18 mouse cellular contexts compared by ENCODE assay signal in genomic region chr5:102752308-102752663, GRCm38 (mm10).
DNase-seq lines count a peak whose midpoint lies in the region; ATAC-seq and TF ChIP-seq lines count a peak whose summit lies in the region.
"Had no signal": no experiment of that assay in that cellular context is flagged by ENCODE, and none has a peak within 500 bp of the region (broad histone marks: within the 10 kb centered on the region; RNA-seq: fewer than 3 reads in every experiment).

No protein-coding gene starts in this region.

- intact Hi-C loops in heart, postnatal 36 days (cut with DNase I): no loop called here

- no peaks in the 10 kb centered on the region for H3K36me3 ChIP-seq in heart, embryonic 13.5 days
- H3K36me3 ChIP-seq in kidney, embryonic 15.5 days: no peaks in the 10 kb centered on the region
- H3K36me3 ChIP-seq in lung, embryonic 14.5 days (ENCODE audit: insufficient read depth): no peaks in the 10 kb centered on the region
- H3K36me3 ChIP-seq: embryonic facial prominence, embryonic 13.5 days; hindbrain, embryonic 10.5 days; limb, embryonic 15.5 days; midbrain, embryonic 10.5 days had no signal

- no peak overlapping the region for H3K9ac ChIP-seq in heart, embryonic 13.5 days
- no peak overlapping the region for H3K9ac ChIP-seq in kidney, embryonic 15.5 days
- H3K9ac ChIP-seq in lung, embryonic 14.5 days: no peak overlapping the region
- H3K9ac ChIP-seq: embryonic facial prominence, embryonic 13.5 days; limb, embryonic 15.5 days had no signal

- H3K9me3 ChIP-seq in heart, embryonic 13.5 days: no peaks in the 10 kb centered on the region
- H3K9me3 ChIP-seq in kidney, embryonic 15.5 days (replicated peaks): no peaks in the 10 kb centered on the region
- H3K9me3 ChIP-seq in lung, embryonic 14.5 days (ENCODE audit: low read depth, low read length): no peaks in the 10 kb centered on the region
- H3K9me3 ChIP-seq: embryonic facial prominence, embryonic 13.5 days; hindbrain, embryonic 10.5 days; limb, embryonic 15.5 days; midbrain, embryonic 10.5 days had no signal

- no peak for DNase-seq in heart, postnatal 36 days
- no peak for DNase-seq in kidney, postnatal 36 days
- no peak for DNase-seq in lung, embryonic 14.5 days
- no peak for DNase-seq in lung, adult 18-20 months
- DNase-seq in adrenal gland, adult 8-10 months: no peak
- DNase-seq: adrenal gland, postnatal 36 days; cerebellum, adult 8-10 months; gastrocnemius, postnatal 10 days; lung, adult 2 months; lung, postnatal 4 days; thymus, postnatal 25 days had no signal

- no peaks in the 10 kb centered on the region for H3K27me3 ChIP-seq in heart, embryonic 13.5 days (replicated peaks)
- no peaks in the 10 kb centered on the region for H3K27me3 ChIP-seq in kidney, embryonic 15.5 days
- H3K27me3 ChIP-seq in lung, embryonic 14.5 days (ENCODE audit: insufficient read depth, low read length): no peaks in the 10 kb centered on the region
- H3K27me3 ChIP-seq: embryonic facial prominence, embryonic 13.5 days; limb, embryonic 15.5 days had no signal

- no peak; the same call in 1 of the 2 replicates for ATAC-seq in heart, embryonic 13.5 days (ENCODE audit: extremely low read depth, insufficient number of reproducible peaks, low FRiP score, low TSS enrichment)
- ATAC-seq in kidney, embryonic 15.5 days (replicated peaks; ENCODE audit: low FRiP score): no peak
- 0 out of 2 replicates have a peak, but pooled peaks have one; percentile 28 for ATAC-seq in lung, embryonic 14.5 days (ENCODE audit: insufficient read depth)
- ATAC-seq: forebrain, embryonic 16.5 days had no signal

- H3K4me1 ChIP-seq in heart, embryonic 13.5 days: peaks cover 40% of the 10 kb centered on the region
- H3K4me1 ChIP-seq in kidney, embryonic 15.5 days: peaks cover 26% of the 10 kb centered on the region
- 0 out of 2 replicates have a peak, but pooled peaks cover 7% of the 10 kb centered on the region for H3K4me1 ChIP-seq in lung, embryonic 14.5 days (ENCODE audit: insufficient read depth)
- H3K4me1 ChIP-seq: hindbrain, embryonic 10.5 days had no signal

- no peak overlapping the region for H3K4me3 ChIP-seq in heart, embryonic 13.5 days
- no peak overlapping the region for H3K4me3 ChIP-seq in kidney, embryonic 15.5 days (replicated peaks)
- no peak overlapping the region for H3K4me3 ChIP-seq in lung, embryonic 14.5 days (ENCODE audit: low read depth, low read length)
- H3K4me3 ChIP-seq: embryonic facial prominence, embryonic 13.5 days; hindbrain, embryonic 10.5 days; limb, embryonic 15.5 days; midbrain, embryonic 10.5 days had no signal

- H3K4me2 ChIP-seq in heart, embryonic 13.5 days: peak overlapping the region; percentile 26
- no peak overlapping the region for H3K4me2 ChIP-seq in kidney, embryonic 15.5 days
- H3K4me2 ChIP-seq in lung, embryonic 14.5 days: no peak overlapping the region
- H3K4me2 ChIP-seq: embryonic facial prominence, embryonic 13.5 days; limb, embryonic 15.5 days had no signal

- WGBS in heart, embryonic 13.5 days: 0% methylated on average over 2 of the region's 2 CpGs
- WGBS in kidney, embryonic 15.5 days: 0% methylated on average over 2 of the region's 2 CpGs
- WGBS in lung, embryonic 14.5 days: 10% methylated on average over 2 of the region's 2 CpGs

- TF ChIP-seq CTCF in lung, embryonic 14.5 days (IDR thresholded peaks at IDR 0.05; ENCODE audit: low read depth): no peak

- H3K27ac ChIP-seq in heart, embryonic 13.5 days (replicated peaks): peak overlapping the region; percentile 68
- peak overlapping the region; percentile 69 for H3K27ac ChIP-seq in kidney, embryonic 15.5 days
- no peak overlapping the region for H3K27ac ChIP-seq in lung, embryonic 14.5 days (ENCODE audit: low read depth)
- H3K27ac ChIP-seq: embryonic facial prominence, embryonic 13.5 days; hindbrain, embryonic 10.5 days; limb, embryonic 15.5 days; midbrain, embryonic 10.5 days had no signal
